Mouse (Mus musculus): Measurements from ENCODE around the gene 1700125H20Rik. TPM values are rescaled to one million over a fixed set of nuclear protein-coding genes. Genes with fewer than 3 reads are reported as not detected.

Gene 1700125H20Rik
- 0.11 and 0.45 TPM in 2 replicates for polyA plus RNA-seq (2012; rRNA removed)

DNA sequence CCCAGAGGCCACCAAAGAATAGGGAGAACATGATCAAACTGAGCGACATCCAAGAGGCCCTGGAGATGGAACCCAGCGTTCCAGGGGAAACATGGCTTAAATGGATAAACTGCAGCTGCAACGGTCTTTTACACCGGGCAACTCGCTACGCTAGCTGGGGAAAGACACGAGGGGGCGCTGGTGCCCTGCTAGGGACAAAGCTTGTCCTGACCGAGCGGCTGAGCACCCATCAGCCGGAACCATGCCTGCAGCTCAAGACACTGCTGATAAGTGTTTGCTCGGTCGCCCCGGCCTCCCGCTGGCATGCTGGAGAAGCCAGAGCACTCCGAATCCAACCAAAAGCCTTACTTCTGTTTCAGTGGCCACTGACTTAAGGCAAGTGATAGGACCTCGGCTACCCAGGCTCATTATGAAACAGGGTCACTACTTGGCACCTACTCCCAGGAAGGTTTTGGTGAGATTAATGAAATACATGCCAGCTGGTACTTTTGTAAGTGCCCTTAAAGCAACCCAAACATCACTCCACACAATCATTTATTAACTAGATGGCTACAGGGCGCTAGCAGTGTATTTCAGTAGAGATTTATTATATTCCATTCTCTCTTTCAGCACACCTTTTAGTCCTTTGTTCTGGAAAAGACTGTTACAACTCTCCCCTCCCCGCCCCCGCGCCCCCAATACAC lies at the start of gene 1700125H20Rik:
Gene 1700125H20Rik (plus strand): TSS at position 347 of the 683 bp plus-strand sequence.
- DNase-seq (ENCODE audit: low read depth) = peak; percentile 94

DNA sequence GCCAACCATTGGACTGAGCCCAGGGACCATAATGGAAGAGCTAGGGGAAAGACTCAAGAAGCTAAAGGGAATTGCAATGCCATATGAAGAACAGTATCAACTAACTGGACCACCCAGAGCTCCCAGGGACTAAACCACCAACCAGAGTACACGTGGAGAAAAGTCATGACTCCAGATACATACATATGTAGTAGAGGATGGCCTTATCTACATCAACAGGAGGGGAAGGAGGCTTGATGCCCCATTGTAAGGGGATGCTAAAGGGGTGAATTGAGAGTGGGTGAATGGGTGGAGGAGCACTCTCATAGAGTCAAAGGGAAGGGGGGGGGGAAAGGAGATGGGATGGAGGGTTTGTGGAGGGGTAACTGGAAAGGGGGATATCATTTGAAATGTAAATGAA lies 48.1 kb upstream of the 1700125H20Rik start:
- no peak for DNase-seq (ENCODE audit: low read depth)
- TF ChIP-seq CTCF (IDR thresholded peaks at IDR 0.05; ENCODE audit: borderline replicate concordance, extremely low read depth, insufficient read depth, insufficient read length) (no peak), POLR2A (IDR thresholded peaks at IDR 0.05; ENCODE audit: borderline replicate concordance, extremely low read depth, insufficient read depth, insufficient read length, poor library complexity, severe bottlenecking) (no peak)

More for the DNA sequence above, at the start of gene 1700125H20Rik:
- TF ChIP-seq POLR2A (IDR thresholded peaks at IDR 0.05; ENCODE audit: borderline replicate concordance, extremely low read depth, insufficient read depth, insufficient read length, poor library complexity, severe bottlenecking) = no peak
- peak; percentile 95 for TF ChIP-seq CTCF (IDR thresholded peaks at IDR 0.05; ENCODE audit: borderline replicate concordance, extremely low read depth, insufficient read depth, insufficient read length)

DNA sequence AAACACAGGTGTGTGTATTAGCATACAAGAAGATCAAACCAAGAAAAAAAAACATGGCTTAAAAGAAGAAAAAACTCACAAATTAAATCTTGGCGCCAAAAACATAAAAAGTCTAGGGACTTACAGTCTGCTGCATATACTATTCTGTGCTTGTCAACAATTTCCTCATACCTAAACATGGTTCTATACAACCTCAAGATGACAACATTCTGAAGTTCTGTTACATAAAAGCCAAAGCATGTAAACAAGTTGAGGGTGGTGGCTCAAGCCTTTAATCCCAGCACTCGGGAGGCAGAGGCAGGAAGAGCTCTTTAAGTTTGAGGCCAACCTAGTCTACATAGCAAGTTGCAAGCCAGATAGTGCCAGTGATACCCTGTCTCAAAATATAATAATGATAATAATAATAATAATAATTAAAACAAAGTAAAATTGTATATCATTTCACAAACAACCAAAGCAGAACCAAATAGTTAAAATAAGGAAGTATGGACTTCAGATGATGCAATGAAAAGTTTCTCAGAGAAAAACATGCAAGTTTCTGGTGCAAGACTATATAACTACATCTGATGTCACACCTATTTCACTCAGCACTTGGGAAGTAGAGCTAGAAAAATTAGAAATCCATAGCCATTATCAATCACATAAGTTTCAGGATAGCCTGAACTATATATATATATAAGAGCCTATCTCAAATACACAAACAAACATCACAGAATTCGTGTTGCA lies 46.8 kb upstream of the 1700125H20Rik start:
- TF ChIP-seq CTCF (IDR thresholded peaks at IDR 0.05; ENCODE audit: borderline replicate concordance, extremely low read depth, insufficient read depth, insufficient read length) (no peak), POLR2A (IDR thresholded peaks at IDR 0.05; ENCODE audit: borderline replicate concordance, extremely low read depth, insufficient read depth, insufficient read length, poor library complexity, severe bottlenecking) (no peak)

DNA sequence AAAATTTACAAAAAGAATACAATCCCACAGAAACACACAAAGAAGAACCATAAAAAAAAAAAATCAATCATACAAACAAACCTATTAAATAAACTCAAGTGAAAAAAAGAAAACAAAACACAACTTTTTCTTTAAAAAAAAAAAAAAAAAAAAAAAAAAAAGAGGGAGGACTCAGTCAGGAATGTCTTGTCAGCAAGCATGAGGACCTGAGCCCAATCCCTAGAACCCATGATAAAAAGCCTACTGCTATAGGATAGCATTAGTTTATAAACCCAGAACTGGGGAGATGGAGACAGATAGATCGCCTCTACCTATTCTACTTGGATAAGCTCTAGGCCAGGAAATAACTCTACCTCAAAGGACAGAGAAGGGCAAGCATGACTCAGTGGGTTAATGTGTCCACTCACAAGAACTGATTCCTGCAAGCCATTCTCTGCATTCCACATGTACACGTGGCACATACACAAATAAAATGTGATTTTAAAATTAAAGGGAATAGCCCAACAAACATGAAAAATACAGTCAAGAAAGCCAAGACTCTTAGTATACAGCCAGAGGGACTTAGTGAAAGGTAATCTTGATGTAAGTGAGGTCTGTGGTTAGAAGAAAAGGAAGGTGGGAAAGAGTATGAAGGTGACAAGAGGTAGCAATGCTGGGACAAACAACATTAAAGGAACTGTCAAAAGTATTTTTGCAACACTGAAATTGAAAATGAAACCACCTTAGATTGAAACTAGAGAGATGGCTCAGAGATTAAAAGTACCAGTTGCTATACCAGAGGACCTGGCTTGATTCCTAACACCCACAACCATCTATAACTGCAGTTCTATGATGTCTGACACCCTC lies 43.7 kb upstream of the 1700125H20Rik start:
- no peak for DNase-seq (ENCODE audit: low read depth)
- TF ChIP-seq CTCF (IDR thresholded peaks at IDR 0.05; ENCODE audit: borderline replicate concordance, extremely low read depth, insufficient read depth, insufficient read length) = no peak
- no peak for TF ChIP-seq POLR2A (IDR thresholded peaks at IDR 0.05; ENCODE audit: borderline replicate concordance, extremely low read depth, insufficient read depth, insufficient read length, poor library complexity, severe bottlenecking)

More for the DNA sequence above, 46.8 kb upstream of the 1700125H20Rik start:
- DNase-seq (ENCODE audit: low read depth) = no peak

DNA sequence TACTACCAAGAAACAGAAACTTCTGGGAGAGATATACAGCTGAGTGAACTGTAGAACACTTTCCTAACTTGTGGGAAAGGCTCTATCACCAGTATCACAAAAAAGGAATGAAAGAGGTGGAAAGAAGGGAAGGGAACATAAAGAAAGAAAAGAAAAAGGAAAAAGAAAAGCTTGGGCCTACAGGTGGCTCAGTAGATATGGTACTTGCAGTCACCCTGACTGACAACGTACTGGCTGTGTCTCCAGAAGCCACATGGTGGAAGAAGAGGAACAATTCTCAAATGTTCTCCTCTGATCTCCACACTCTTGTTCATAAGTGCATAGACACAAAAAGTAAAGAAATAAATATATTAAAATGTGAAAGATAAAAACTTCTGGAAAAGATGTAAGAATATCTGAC lies 41.3 kb upstream of the 1700125H20Rik start:
- DNase-seq (ENCODE audit: low read depth) = no peak
- TF ChIP-seq POLR2A (IDR thresholded peaks at IDR 0.05; ENCODE audit: borderline replicate concordance, extremely low read depth, insufficient read depth, insufficient read length, poor library complexity, severe bottlenecking) (no peak), CTCF (IDR thresholded peaks at IDR 0.05; ENCODE audit: borderline replicate concordance, extremely low read depth, insufficient read depth, insufficient read length) (no peak)

DNA sequence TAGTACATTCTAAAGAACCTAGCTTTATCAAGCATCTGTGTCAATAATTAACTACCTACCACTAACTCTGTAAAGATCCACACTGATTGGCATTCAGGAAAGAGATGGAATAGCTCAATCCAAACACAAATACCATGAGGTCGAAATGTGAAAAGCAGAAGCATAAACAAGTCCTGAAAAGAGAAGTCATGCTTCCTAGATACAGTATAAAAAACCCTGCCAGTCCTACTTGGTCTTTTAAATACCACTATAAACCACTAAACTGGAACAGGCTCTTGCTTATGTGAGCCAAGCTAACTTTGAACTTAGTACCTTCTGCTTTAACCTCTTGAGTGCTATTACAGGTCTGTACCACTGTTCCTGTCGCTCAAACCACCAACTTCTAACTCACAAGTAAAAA lies 38.7 kb upstream of the 1700125H20Rik start:
- no peak for TF ChIP-seq POLR2A (IDR thresholded peaks at IDR 0.05; ENCODE audit: borderline replicate concordance, extremely low read depth, insufficient read depth, insufficient read length, poor library complexity, severe bottlenecking)
- no peak for TF ChIP-seq CTCF (IDR thresholded peaks at IDR 0.05; ENCODE audit: borderline replicate concordance, extremely low read depth, insufficient read depth, insufficient read length)

DNA sequence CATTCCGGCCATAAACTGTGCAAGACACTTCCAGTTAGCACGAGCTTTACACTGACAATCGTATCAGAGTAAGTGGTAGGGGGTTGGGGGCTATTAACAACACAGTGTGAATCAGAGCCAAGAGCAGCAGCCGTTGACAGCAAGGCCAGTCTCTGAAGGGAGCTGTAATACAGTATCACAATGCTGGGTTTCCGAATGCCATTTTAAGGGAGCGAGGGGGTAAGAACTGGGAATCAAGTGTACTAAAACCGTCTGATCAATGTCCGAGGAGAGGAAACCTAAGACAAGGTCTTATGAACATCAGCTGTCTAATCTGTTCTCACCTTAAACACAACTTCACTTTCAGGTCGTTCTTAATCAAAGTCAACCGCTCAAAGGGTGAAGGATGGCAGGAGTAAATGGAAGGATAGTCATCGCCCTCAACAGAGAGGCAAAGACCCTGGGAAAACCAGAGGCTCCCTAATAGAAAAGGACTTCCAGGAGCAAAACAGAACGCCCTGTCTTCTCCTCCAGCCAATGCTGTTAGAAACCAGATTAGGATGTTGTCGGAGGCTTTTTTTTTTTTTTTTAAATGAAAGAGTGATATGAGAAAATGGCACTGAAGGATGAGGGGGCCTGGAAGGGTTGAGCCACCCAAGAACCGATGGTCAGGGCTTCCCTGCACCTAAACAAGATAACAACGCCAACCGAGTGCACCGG lies 31.3 kb upstream of the 1700125H20Rik start:
- peak; percentile 71 for DNase-seq (ENCODE audit: low read depth)
- TF ChIP-seq POLR2A (IDR thresholded peaks at IDR 0.05; ENCODE audit: borderline replicate concordance, extremely low read depth, insufficient read depth, insufficient read length, poor library complexity, severe bottlenecking) (no peak), CTCF (IDR thresholded peaks at IDR 0.05; ENCODE audit: borderline replicate concordance, extremely low read depth, insufficient read depth, insufficient read length) (no peak)

More for the DNA sequence above, 38.7 kb upstream of the 1700125H20Rik start:
- no peak for DNase-seq (ENCODE audit: low read depth)

DNA sequence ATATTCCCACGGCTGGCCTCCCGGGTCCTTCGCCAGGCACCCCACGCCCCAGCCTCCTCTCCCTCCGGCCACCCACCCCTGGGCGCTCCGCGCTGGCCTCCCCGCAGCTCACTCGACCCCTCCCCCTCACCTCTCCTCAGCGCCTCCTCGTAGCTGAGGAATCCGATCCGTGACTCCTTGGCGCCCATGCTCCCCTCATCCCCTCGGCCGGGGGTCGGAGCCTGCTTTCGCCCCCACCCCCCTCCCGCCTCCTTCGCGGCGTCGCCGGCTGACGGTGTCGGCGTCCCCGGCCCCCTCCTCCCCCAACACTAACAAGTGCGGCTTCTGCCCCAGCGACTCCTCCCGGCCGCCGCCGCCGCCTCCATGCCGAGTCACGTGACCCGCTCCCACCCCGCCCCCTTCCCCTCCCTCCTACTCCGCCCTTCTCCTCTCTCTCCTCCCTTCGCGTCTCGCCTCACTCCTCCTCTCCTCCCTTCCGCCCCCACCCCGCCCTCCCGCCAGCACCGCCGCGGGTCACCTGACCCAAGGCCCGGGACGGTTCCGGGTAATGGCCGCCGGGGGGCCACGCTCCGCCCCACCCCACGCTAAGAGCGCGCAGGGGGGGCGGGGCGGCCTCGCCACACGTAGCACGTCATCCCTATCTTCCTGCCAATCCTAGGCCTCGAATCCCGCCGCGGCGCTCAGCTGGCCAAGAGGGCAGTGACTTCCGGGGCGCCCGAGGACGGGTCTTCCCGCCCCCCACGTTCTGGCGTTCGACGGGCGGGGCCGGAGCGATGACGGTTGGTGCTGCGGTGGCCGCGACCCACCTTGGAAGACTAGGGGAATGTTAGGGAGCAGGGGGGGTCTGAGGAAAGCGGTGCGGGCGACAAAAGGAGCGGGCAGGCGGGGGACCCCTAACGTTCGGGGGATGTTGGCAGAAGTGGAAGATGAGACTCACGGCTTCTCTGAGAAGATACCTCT lies 30.3 kb upstream of the 1700125H20Rik start, which contains the start of gene Usp32:
Gene Usp32 (minus strand): TSS at position 581 of the 960 bp plus-strand sequence.
- peak; percentile 5; the same call in 1 of the 2 replicates for TF ChIP-seq CTCF (IDR thresholded peaks at IDR 0.05; ENCODE audit: borderline replicate concordance, extremely low read depth, insufficient read depth, insufficient read length)
- TF ChIP-seq POLR2A (IDR thresholded peaks at IDR 0.05; ENCODE audit: borderline replicate concordance, extremely low read depth, insufficient read depth, insufficient read length, poor library complexity, severe bottlenecking) = peak; percentile 66; the same call in 1 of the 2 replicates
- DNase-seq (ENCODE audit: low read depth) = peak; percentile 99

DNA sequence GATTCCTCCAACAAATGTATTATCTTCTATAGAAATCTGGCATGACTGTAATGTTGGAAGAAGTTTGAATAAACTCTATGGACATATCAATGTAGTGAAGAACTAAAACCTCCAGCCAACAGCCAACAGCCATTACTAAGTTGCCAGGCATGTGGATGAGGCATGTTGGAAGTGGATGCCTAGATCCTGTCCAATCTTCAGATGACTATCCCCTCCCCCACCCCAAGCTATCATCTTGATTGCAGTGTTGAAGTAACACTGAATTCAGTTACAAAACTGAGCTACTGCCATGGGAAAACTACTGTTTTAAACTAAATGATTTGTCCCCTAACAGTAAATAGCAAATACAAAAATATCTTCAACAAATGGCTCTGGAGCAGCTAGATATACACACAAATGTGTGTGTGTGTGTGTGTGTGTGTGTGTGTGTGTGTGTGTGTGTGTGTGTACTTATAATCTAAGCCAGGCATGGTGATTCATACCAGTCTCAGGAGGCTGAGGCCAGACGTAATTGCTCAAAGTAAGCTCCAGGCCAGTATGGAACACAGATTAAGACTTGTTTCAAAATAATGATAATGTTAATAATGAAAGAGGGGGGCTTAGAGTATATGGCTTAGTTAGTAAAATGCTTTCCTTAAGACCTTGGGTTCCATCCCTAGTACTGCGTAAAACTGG lies 17.8 kb upstream of the 1700125H20Rik start:
- no peak for DNase-seq (ENCODE audit: low read depth)
- no peak for TF ChIP-seq POLR2A (IDR thresholded peaks at IDR 0.05; ENCODE audit: borderline replicate concordance, extremely low read depth, insufficient read depth, insufficient read length, poor library complexity, severe bottlenecking)
- TF ChIP-seq CTCF (IDR thresholded peaks at IDR 0.05; ENCODE audit: borderline replicate concordance, extremely low read depth, insufficient read depth, insufficient read length) = no peak

Measured in brain, embryonic 14.5 days (tissue).